Mouse (Mus musculus) testis, adult 2 months (tissue): ENCODE results near the gene Ptpn1.

ENCODE experiments used
- CTCF ChIP-seq: fragments of 200-500 bp; IDR thresholded peaks from 2 replicates; pipeline ENCODE4 v1.5.1; 2012; ENCODE audit warnings: low read depth, mild to moderate bottlenecking, inconsistent platforms, low read length, moderate library complexity; ENCODE audit not compliant: control insufficient read depth, insufficient read depth, insufficient replicate concordance
- POLR2A ChIP-seq: fragments of 200-500 bp; IDR thresholded peaks from 2 replicates; pipeline ENCODE4 v1.6.1; 2012; ENCODE audit warnings: low read depth, mild to moderate bottlenecking, inconsistent platforms, low read length, moderate library complexity; ENCODE audit not compliant: control insufficient read depth

- TF ChIP-seq CTCF: no peak
- no peak for TF ChIP-seq POLR2A
Observed at GRCm38 (mm10) chr2:167887516-167888347, 44.1 kb upstream of the Ptpn1 start.
